Mouse (Mus musculus) ES-Bruce4 (cell line): ENCODE measurements at regions not wholly inside any gene's neighbourhood (a gene's known extent, or its start where the extent isn't known, plus 50 kb on each side); places are given as distances from the start of the nearest gene placed in this dataset.

ENCODE experiments used
- CTCF ChIP-seq: IDR thresholded peaks from one replicate; pipeline ENCODE4 v1.8.1; 2011; ENCODE audit warnings: low read depth, low read length
- EP300 ChIP-seq: IDR thresholded peaks from 2 replicates; pipeline ENCODE4 v1.6.1; 2011; ENCODE audit warnings: low read depth, low read length; ENCODE audit not compliant: insufficient read depth

GRCm38 (mm10) chr4:69548104-69548503 is 593.9 kb upstream of the Brinp1 start:
- TF ChIP-seq EP300 (no peak), CTCF (no peak)
